Mouse (Mus musculus) thymus, postnatal 10 days (tissue): Measurements from ENCODE around the gene Cpt1c.

Experiments used
- DNase-seq, 2 experiments: peaks; one replicate each; pipeline ENCODE4 v3.0.0; 2021; ENCODE audit warnings: low spot score in 2 of 2

The Cpt1c gene

GRCm38 (mm10) chr7:44918219-44918618 is 56.4 kb downstream of the Cpt1c start:
- no peak for DNase-seq

DNA sequence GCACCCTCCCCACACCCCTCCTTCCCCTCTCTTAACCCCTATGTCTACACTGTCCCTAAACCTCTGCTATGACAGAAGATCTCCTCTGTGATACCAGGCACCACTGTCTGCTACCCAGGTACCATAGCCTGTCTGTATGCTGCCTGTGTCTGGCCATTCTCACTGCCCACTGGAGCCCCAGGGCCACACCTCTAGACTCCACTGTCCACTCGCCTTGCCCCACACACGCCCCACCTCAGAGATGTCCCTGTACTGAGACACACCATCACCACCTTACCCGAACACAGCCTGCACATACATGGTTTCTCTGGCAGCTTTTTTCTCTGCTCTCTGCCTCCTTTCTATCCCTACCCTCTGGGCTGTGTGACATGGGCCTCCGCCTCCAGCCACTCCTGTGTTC is 57.8 kb downstream of the Cpt1c start:
- no peak for DNase-seq

- no peak for DNase-seq
These were observed 58.5 kb downstream of the Cpt1c start for GRCm38 (mm10) chr7:44916191-44916590.

DNA sequence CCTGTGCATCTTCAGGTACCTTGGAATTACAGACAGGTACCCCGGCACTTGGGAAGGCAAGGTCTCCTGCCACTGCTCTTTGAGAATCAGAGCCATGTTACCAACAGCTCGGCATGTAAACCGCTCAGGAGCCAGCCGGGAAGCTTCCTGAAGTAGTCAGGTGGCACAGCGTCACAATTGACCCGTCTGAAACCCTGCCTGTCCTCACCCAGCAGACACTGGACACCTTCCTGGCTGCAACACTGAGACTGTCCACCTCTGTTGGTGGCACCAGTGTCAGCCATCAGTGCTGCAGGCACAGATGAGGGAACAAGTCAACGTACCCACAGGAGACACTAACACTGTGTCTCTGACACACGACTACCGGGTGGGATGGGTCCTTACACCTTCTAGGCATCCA is 59.3 kb downstream of the Cpt1c start:
- no peak for DNase-seq

- no peak for DNase-seq
These were observed 60.3 kb downstream of the Cpt1c start for GRCm38 (mm10) chr7:44914396-44914795.
